Mouse (Mus musculus) heart, embryonic 10.5 days (tissue): ENCODE results near the gene Mknk1. TPM values are rescaled to one million over a fixed set of nuclear protein-coding genes. Genes with fewer than 3 reads are reported as not detected.
A peak's percentile ranks its signal among the peaks of the same experiment; 100 is the strongest.

ENCODE experiments used
- DNase-seq: peaks from one replicate; pipeline ENCODE4 v3.0.0-alpha.2; 2017; ENCODE audit warnings: low spot score
- H3K27ac ChIP-seq: fragments of 300-500 bp; sonication (generic); 2 replicates; pipeline ENCODE4 v1.5.1; 2016; ENCODE audit warnings: mild to moderate bottlenecking
- H3K27me3 ChIP-seq: fragments of 300-500 bp; sonication (generic); 2 replicates; pipeline ENCODE4 v1.6.1; 2016; ENCODE audit warnings: mild to moderate bottlenecking; ENCODE audit not compliant: poor library complexity, insufficient read depth, severe bottlenecking
- H3K36me3 ChIP-seq: fragments of 300-500 bp; sonication (generic); 2 replicates; pipeline ENCODE4 v1.6.1; 2016; ENCODE audit warnings: mild to moderate bottlenecking, moderate library complexity
- H3K4me1 ChIP-seq: fragments of 300-500 bp; sonication (generic); 2 replicates; pipeline ENCODE4 v1.6.1; 2016; ENCODE audit warnings: mild to moderate bottlenecking
- H3K4me3 ChIP-seq: fragments of 300-500 bp; sonication (generic); 2 replicates; pipeline ENCODE4 v1.5.1; 2016; ENCODE audit warnings: mild to moderate bottlenecking, moderate library complexity
- H3K9me3 ChIP-seq: fragments of 300-500 bp; sonication (generic); 2 replicates; pipeline ENCODE4 v1.6.1; 2016; ENCODE audit warnings: mild to moderate bottlenecking, moderate library complexity
- WGBS: fragments of 180-500 bp; shearing (Covaris S2); methylation state at CpG from one replicate; pipeline ENCODE4 v1.1.7; 2016; 5-methylcytosine and 5-hydroxymethylcytosine counted together
- polyA plus RNA-seq: library from polyadenylated mRNA; unstranded; fragments of >200 nt; fragmentation: Nextera tagmentation; extraction: Ambion mirVana; gene quantifications from 2 replicates; pipeline ENCODE4 v1.2.1, GENCODE M21; 2016

Gene Mknk1
- 22.7 and 23.0 TPM in 2 replicates for polyA plus RNA-seq

DNA sequence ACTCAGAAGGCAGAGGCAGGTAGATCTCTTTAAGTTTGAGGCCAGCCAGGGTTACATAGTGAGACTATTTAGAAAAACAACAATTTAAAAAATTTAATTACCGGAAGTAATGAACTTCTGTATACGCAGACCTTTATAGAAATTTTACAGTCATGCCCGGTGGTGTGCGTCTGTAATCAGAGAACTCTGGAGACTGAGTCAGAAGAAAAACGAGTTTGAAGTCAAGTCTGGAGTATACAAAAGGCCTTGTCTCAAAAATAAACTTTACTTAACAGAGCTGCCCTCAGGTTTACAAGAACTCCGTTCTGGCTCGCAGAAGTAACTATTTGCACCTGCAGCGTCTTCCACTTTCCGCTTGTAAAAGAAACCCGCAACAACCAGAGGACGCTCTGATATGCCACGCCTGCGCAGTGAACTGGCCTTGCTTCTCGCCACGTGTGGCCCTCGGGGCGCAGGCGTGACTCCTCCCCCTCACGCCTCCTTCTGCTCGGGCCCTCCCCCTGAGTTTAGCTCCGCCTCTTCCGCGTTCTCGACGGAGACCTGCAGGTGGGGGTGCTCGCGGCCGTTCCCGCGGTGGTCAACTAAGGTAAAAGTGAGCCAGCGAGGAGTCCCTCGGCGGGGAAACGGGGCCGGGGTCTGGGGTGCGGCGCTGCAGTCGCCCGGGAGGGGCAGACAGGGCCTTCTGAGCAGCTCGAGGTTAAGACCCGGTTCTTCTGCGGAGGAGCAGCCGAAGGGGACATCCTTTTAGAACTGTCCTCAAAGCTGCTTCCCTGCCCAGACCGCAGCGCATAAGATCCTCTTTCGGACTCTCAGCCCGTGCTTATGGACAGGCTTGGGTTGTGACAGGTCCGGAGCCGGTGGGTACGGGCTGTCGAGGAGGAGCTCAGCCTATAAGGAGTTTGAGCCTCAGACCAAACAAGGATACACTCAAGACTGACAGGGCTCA is at the start of gene Mknk1:
TSS of gene Mknk1 (plus strand) at position 503 of the 946 bp plus-strand sequence.
- peak; percentile 96 for DNase-seq
- 2% methylated on average over 51 of the region's 51 CpGs for WGBS
- Histone ChIP-seq H3K36me3 (peaks cover 14% of the 10 kb centered on the region; the same call in 1 of the 2 replicates), H3K27ac (peak within 1 kb of the TSS; percentile 90), H3K9me3 (no peaks in the 10 kb centered on the region), H3K4me3 (peak within 1 kb of the TSS; percentile 89), H3K27me3 (no peaks in the 10 kb centered on the region), H3K4me1 (peaks cover 6% of the 10 kb centered on the region)

DNA sequence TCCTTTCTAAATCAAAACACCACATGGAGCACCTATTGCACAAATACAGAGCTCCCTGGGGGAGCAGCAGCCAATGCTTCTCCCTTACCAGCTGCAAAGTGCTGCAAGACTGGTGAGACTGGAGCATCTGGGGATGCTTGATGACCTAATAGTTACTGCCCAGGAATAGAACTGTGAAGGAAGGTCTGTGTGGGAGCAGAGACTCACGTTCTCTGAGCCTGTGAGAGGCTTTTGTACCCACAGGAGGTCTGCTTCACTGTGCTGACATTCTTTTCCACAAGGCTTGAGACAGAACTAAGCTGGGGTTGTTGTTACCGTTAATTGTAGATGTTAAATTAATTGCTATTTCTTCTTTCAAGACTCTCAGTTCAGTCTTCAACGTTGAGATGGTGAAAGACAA is 48.1 kb upstream of the Mknk1 start:
- no peaks in the 10 kb centered on the region for H3K9me3 ChIP-seq
- peaks cover 60% of the 10 kb centered on the region for H3K36me3 ChIP-seq
- WGBS, result 77% methylated on average over 3 of the region's 3 CpGs

DNA sequence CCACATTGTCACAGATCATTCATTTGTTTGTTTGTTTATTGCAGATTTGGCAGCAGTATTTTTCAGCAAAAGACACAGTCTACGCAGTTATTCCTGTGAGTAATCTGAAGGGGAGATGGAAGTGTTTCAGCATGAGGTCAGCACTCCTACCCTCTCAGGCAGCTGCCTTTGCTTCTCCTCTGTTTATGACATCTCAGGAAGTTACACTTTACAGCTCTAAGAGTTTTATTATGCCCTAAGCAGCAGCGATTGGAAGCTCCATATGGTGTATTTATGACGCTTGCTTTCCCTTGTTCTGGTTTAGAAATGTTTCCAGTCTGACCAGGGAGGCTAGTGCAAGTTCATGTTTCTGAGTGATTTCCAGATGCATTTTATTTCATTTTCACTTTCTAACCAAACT is 43.6 kb upstream of the Mknk1 start:
- Histone ChIP-seq H3K9me3 (no peaks in the 10 kb centered on the region), H3K4me1 (no peaks in the 10 kb centered on the region), H3K36me3 (peaks cover 85% of the 10 kb centered on the region), H3K27me3 (no peaks in the 10 kb centered on the region), H3K27ac (no peak overlapping the region), H3K4me3 (no peak overlapping the region)
- no peak for DNase-seq
- WGBS, result 89% methylated on average over 3 of the region's 3 CpGs

More for the DNA sequence above, 48.1 kb upstream of the Mknk1 start:
- Histone ChIP-seq H3K4me1 (peaks cover 6% of the 10 kb centered on the region; the same call in 1 of the 2 replicates), H3K4me3 (no peak overlapping the region), H3K27ac (no peak overlapping the region), H3K27me3 (no peaks in the 10 kb centered on the region)
- DNase-seq, result no peak

DNA sequence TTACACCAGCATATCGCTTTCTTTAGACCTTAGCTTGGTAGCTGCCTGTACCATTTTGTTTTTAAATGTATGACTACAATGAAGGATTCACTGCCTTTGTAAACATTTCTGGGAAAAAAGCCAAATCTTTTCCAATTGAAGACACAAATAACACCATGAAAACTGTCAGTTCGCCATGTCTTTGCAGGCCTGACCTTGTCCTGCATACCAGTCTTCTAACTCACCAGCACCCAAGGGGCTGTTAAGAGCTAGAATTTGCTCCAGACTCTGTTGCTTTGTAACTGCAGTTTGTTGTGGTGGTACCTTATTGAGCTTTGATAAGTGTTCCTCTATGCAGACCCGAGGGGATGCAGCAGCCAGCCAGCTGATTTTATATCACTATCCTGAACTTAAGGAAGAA is 39.0 kb upstream of the Mknk1 start:
- H3K27me3 ChIP-seq, result no peaks in the 10 kb centered on the region
- no peaks in the 10 kb centered on the region for H3K9me3 ChIP-seq
- 88% methylated on average over 3 of the region's 3 CpGs for WGBS
- no peak overlapping the region for H3K27ac ChIP-seq
- no peaks in the 10 kb centered on the region for H3K4me1 ChIP-seq
- H3K4me3 ChIP-seq, result no peak overlapping the region
- H3K36me3 ChIP-seq, result peaks cover 75% of the 10 kb centered on the region
- no peak for DNase-seq

DNA sequence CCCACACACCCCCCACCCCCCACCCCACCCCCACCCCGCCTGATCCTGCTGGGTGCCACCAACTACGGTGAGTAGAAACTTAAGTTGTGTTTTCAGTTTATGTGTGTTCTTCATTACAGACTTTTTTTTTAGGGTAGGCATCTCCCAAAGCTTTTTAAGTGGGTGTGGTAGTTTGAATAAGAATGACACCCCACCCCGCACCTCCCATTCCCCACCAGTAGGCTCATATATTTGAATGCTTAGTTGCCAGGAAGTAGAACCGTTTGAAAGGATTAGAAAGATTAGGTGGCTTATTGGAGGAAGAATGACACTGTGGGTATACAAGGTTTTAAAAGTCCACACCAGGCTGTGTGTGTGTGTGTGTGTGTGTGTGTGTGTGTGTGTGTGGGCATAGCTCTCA is 26.7 kb upstream of the Mknk1 start:
- no peak overlapping the region for H3K27ac ChIP-seq

DNA sequence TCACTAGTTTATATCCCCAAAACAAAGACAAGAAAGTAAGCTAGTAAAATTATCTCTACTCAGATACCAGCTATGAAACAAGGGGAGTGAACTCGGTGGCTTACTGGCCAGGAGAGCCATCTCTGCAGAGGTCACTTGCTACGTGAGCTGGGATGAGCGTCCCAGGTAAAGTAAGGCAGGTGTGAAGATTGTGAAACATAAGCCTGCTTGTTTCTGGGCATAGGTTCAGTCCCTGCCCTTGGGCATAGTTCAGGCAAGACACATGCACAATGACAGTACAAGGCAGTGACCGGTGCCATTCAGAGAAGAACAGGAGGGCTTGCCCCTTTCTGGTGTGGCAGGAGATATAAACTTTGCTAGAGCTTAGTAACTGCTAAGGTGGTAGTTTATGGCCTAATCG is 23.4 kb upstream of the Mknk1 start:
- Histone ChIP-seq H3K9me3 (no peaks in the 10 kb centered on the region), H3K27ac (no peak overlapping the region), H3K36me3 (peaks cover 57% of the 10 kb centered on the region), H3K4me3 (no peak overlapping the region), H3K4me1 (no peaks in the 10 kb centered on the region), H3K27me3 (no peaks in the 10 kb centered on the region)
- DNase-seq, result no peak
- WGBS, result 89% methylated on average over 5 of the region's 5 CpGs

More for the DNA sequence above, 26.7 kb upstream of the Mknk1 start:
- Histone ChIP-seq H3K4me3 (no peak overlapping the region), H3K9me3 (no peaks in the 10 kb centered on the region), H3K4me1 (no peaks in the 10 kb centered on the region), H3K27me3 (no peaks in the 10 kb centered on the region), H3K36me3 (peaks cover 56% of the 10 kb centered on the region)
- no peak for DNase-seq
- 84% methylated on average over 4 of the region's 4 CpGs for WGBS

DNA sequence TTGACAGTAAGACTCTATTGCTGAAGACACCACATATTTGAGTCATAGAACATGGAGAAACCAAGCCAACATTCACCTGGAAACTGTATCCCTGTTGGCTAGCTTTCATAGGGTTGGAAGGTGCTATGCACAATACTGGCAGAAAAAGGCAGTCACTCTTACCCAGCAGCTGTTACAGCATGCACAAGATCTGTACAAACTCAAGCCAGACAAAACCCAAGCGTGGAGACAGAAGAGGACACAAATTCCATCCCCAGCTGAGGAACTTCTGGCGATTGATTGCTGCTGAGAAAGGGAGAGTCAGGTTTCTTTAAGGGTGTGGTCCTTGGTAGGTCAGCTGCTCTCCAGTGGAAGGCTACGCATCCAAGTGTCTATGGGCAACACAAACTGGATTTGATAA is 18.8 kb upstream of the Mknk1 start:
- Histone ChIP-seq H3K27me3 (no peaks in the 10 kb centered on the region), H3K36me3 (peaks cover 22% of the 10 kb centered on the region), H3K27ac (no peak overlapping the region), H3K9me3 (no peaks in the 10 kb centered on the region), H3K4me1 (peaks cover 31% of the 10 kb centered on the region), H3K4me3 (no peak overlapping the region)
- no peak for DNase-seq
- 58% methylated on average over 3 of the region's 3 CpGs for WGBS

DNA sequence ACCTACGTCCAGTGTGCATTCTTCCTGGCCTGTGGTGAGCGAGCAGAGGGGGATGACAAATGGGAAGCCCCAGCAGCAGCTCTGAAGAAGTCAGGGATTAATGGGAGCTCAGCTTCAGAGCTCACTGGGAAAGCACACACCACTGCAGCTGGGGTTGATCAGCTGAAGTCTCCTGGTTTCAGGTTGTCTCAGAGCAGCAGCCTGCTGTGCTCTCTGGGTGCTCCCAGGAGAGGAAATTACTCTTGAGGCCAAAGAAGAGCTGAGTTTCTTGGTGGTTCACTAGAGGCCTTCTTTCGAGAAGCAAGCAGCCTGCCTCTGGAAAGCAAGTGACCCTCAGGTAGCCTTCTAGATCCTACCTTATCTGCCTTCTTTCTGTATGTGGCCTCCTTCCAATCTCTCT is 18.1 kb upstream of the Mknk1 start:
- no peaks in the 10 kb centered on the region for H3K27me3 ChIP-seq
- WGBS, result 60% methylated on average over 3 of the region's 3 CpGs
- no peak for DNase-seq

DNA sequence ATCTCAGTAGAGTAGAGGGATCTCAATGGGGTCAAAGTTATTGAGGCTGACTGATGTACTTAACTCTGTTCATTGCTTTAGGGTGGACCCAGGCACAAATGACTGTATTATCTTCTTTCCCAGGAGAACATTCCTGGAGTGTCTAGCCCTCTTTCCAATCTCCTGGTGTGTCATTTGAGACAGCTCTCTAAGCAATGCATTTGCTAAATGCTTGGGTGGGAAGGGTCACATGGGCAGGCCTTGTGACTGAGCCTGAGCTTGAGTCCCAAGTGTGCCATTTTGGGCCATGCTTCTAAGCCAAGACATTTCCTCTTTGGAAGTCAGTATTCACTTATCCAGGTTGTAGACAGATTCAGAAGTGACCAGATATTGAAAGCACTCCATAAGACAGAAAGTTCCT is 17.6 kb upstream of the Mknk1 start:
- Histone ChIP-seq H3K4me1 (peaks cover 31% of the 10 kb centered on the region), H3K4me3 (no peak overlapping the region), H3K9me3 (no peaks in the 10 kb centered on the region), H3K27me3 (no peaks in the 10 kb centered on the region), H3K27ac (no peak overlapping the region), H3K36me3 (peaks cover 10% of the 10 kb centered on the region; the same call in 1 of the 2 replicates)
- DNase-seq, result no peak

More for the DNA sequence above, 18.1 kb upstream of the Mknk1 start:
- Histone ChIP-seq H3K36me3 (peaks cover 15% of the 10 kb centered on the region; the same call in 1 of the 2 replicates), H3K4me1 (peaks cover 31% of the 10 kb centered on the region), H3K27ac (no peak overlapping the region), H3K9me3 (no peaks in the 10 kb centered on the region), H3K4me3 (no peak overlapping the region)

DNA sequence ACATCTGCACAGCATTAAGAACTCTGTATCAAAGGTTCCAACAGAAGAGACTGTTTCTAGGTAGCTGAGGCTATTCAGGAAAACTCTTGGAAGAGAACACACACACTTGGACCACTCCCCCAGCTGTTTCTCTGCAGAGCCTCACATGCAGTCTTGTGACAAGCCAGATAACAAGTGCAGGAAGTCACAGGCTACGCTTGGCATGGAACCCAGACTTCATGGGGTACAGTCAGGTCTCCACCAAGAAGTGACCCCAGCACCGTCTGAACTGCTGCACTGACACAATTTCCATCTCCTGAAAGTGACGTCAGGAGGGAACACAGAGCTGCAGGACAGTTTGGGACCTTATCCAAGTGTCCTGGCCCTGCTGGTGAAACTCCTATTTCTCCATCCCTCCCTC is 17.1 kb upstream of the Mknk1 start:
- no peak for DNase-seq
- Histone ChIP-seq H3K27ac (no peak overlapping the region), H3K4me3 (no peak overlapping the region), H3K9me3 (no peaks in the 10 kb centered on the region), H3K27me3 (no peaks in the 10 kb centered on the region), H3K36me3 (peaks cover 8% of the 10 kb centered on the region; the same call in 1 of the 2 replicates), H3K4me1 (peaks cover 33% of the 10 kb centered on the region)
- WGBS, result 38% methylated on average over 3 of the region's 3 CpGs

DNA sequence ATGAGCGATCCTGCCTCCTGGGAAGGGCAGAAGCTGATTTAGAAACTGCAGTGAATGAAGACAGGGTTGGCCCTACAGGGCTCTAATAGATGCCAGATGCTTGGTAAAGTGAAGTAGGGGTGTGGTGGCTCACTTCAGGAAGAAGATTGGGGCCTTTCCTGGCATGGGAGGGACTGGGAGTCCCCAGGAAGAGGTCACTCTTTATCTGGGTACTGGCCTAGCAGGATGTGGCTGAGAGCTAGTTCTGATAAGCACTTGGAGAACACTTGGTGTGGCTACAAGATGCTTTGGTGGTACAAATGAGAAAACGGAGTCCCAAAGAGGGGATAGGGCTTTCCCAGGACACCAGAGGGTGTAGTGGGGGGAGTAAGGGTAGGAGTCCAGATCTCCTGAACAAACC is 14.8 kb upstream of the Mknk1 start:
- WGBS, result 41% methylated on average over 2 of the region's 2 CpGs
- Histone ChIP-seq H3K9me3 (no peaks in the 10 kb centered on the region), H3K27ac (peak overlapping the region; percentile 52; the same call in 1 of the 2 replicates), H3K27me3 (no peaks in the 10 kb centered on the region), H3K36me3 (peaks cover 4% of the 10 kb centered on the region; the same call in 1 of the 2 replicates), H3K4me1 (peaks cover 45% of the 10 kb centered on the region), H3K4me3 (no peak overlapping the region)
- DNase-seq, result no peak

DNA sequence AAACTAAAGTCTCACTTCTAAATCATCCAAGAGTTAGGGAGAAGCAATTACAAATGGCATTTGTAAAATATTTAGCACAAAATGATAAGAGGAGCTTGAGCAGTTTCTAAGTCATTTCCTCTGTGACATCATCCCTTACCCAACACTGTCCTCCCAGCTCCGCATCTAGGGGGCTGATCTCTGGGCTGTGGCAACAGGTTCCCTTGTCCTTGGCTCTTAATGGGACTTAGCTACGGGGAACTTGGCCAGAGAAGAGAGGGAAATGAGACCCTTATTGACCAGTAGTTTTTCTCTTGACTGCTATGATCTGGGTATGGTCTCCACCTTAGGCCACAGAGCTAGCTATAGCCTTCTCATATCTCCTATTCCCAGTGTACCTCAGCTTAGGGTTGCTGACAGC is 13.7 kb upstream of the Mknk1 start:
- Histone ChIP-seq H3K36me3 (no peaks in the 10 kb centered on the region), H3K9me3 (no peaks in the 10 kb centered on the region), H3K4me3 (no peak overlapping the region), H3K27ac (no peak overlapping the region), H3K27me3 (peaks cover 7% of the 10 kb centered on the region; the same call in 1 of the 2 replicates), H3K4me1 (peaks cover 54% of the 10 kb centered on the region)
- WGBS, result 67% methylated on average over 2 of the region's 2 CpGs
- DNase-seq, result no peak

DNA sequence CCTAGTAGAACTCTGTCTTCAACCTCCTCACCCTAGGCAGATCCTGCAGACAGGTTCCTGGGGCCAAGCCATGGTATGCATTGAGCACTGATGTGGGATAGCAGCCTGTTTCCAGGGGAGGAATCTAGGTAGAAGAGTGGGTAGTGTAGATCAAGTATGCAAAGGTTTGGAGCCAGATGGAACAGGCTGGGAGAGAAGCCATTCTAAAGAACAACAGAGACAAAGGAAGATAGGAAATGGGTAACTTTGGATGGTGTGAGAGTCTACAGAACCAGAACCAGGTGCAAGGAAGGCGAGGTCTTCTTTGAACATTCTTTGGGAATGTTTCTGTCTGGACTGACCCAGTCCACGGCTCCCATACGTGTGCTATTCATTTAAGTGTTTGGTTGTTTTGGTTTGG is 11.9 kb upstream of the Mknk1 start:
- Histone ChIP-seq H3K27me3 (peaks cover 14% of the 10 kb centered on the region; the same call in 1 of the 2 replicates), H3K9me3 (no peaks in the 10 kb centered on the region), H3K4me3 (peak overlapping the region; percentile 80; the same call in 1 of the 2 replicates), H3K36me3 (peaks cover 10% of the 10 kb centered on the region), H3K4me1 (peaks cover 46% of the 10 kb centered on the region), H3K27ac (no peak overlapping the region)
- DNase-seq, result no peak
- 76% methylated on average over 3 of the region's 3 CpGs for WGBS
